Mouse (Mus musculus) ES-Bruce4 (cell line): ENCODE data around the gene Sfxn5.

Source experiments
- CTCF ChIP-seq: IDR thresholded peaks from one replicate; pipeline ENCODE4 v1.8.1; 2011; ENCODE audit warnings: low read depth, low read length
- POLR2A ChIP-seq: IDR thresholded peaks from one replicate; pipeline ENCODE4 v1.8.1; 2011; ENCODE audit warnings: low read length; ENCODE audit not compliant: insufficient read depth

GRCm38 (mm10) chr6:85334851-85335250 lies 1.6 kb upstream of the Sfxn5 start:
- TF ChIP-seq CTCF (no peak), POLR2A (no peak)
